Mouse (Mus musculus): ENCODE measurements around the gene Fam170b. TPM values are rescaled to one million over a fixed set of nuclear protein-coding genes. Genes with fewer than 3 reads are reported as not detected.

Gene Fam170b
- total RNA-seq, 2 experiments from 2014 or later: not detected

GRCm38 (mm10) chr14:32825426-32826032 is 8.2 kb upstream of the Fam170b start:
- DNase-seq: peak; percentile 68
- intact Hi-C loops (cut with DNase I; ENCODE audit: low total_unique reads): no loop called here

- DNase-seq: peak; percentile 70
- intact Hi-C loops (cut with DNase I; ENCODE audit: low total_unique reads): no loop called here
These were observed 6.6 kb upstream of the Fam170b start for GRCm38 (mm10) chr14:32827165-32827564.

- intact Hi-C loops (cut with DNase I; ENCODE audit: low total_unique reads): no loop called here
- peak; percentile 75 for DNase-seq
These were observed 5.6 kb upstream of the Fam170b start for GRCm38 (mm10) chr14:32827994-32828650.

GRCm38 (mm10) chr14:32835181-32835580 is 1.4 kb downstream of the Fam170b start:
- no peak for DNase-seq
- intact Hi-C loops (cut with DNase I; ENCODE audit: low total_unique reads): no loop called here

GRCm38 (mm10) chr14:32835596-32835995 is 1.8 kb downstream of the Fam170b start:
- intact Hi-C loops (cut with DNase I; ENCODE audit: low total_unique reads): no loop called here
- no peak for DNase-seq

GRCm38 (mm10) chr14:32836191-32836590 is 2.4 kb downstream of the Fam170b start:
- intact Hi-C loops (cut with DNase I; ENCODE audit: low total_unique reads): no loop called here
- DNase-seq: no peak

- intact Hi-C loops (cut with DNase I; ENCODE audit: low total_unique reads): no loop called here
These were observed 8.3 kb downstream of the Fam170b start for GRCm38 (mm10) chr14:32842052-32842451.

DNA sequence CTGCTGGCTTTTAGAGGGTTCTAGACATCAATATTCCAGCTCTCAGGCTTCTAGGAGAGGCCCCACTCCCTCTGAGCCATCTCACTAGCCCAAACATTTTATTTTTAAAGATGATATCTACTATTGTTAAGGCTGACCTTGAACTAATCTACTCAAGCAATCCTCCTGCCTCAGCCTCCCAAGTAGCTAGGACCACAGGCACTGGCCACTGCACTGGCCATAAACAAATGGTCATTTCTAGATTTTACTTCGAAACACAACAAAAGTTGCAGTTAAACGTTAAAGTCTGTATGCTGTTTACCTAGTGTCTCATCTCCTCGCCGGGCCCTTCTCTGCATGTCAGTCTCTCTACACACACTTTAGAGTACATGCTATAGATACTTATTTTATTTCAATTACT is 20.3 kb downstream of the Fam170b start:
- DNase-seq: no peak

More at GRCm38 (mm10) chr14:32842052-32842451, 8.3 kb downstream of the Fam170b start:
- no peak for DNase-seq

DNA sequence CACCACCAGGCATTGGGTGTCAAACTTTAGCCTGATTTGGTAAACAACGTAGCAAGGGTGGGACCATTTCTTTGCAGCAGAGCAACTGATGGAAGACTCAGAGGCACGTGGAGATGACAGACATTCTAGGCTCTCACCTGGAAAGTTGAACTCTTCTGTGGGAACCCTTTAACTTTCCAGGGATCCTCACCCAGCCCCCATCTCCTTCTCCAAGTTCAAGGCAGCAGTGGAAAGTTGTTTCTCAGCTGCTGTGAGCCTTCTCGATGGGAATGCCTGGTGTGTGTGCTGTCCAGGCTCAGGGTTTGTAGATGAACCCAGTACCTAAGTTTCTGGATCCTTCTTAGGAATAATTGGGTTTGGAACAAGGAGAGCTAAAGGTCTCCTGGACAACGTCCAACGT is 22.5 kb downstream of the Fam170b start:
- DNase-seq: no peak
- intact Hi-C loops (cut with DNase I; ENCODE audit: low total_unique reads): no loop called here

More for the DNA sequence above, 20.3 kb downstream of the Fam170b start:
- intact Hi-C loops (cut with DNase I; ENCODE audit: low total_unique reads): no loop called here

DNA sequence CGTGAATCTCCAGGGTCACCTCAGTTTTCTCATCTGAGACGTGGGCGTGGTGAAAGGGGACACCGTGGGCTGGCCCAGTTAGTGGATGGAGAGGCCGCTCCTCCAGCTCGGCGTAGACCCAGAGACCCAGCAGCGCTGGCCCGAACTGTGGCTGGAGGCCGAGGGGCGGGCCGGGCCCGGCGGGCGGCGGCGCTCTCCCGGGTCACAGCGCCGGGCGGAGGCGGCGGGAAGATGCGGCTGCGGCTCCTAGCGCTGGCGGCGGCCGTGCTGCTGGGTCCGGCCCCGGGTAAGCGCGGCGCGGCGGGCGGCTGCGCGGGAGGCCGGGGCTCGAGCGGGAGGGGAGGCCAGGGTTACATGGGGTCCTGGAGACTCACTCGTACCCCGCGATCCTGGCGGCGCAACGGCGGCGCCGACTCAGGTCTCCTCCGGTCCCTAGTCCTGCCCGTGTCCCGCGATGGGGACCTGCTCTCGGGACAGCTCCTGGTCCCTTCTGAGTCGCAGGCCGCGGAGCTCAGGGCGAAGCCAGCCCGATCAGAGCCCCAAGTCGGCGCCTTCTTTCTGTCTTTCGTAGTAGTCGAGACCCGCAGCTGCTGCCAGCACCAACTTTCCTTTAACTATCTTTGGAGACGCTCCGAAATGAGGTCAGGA is 23.0 kb downstream of the Fam170b start, which contains the start of gene Vstm4:
Vstm4 (plus strand) TSS at position 76 of the 648 bp plus-strand sequence.
- peak; percentile 88 for DNase-seq
- intact Hi-C loops (cut with DNase I; ENCODE audit: low total_unique reads): no loop called here

GRCm38 (mm10) chr14:32858361-32858760 is 24.6 kb downstream of the Fam170b start:
- DNase-seq: no peak
- intact Hi-C loops (cut with DNase I; ENCODE audit: low total_unique reads): no loop called here

GRCm38 (mm10) chr14:32858941-32859510 is 25.3 kb downstream of the Fam170b start:
- DNase-seq: no peak
- intact Hi-C loops (cut with DNase I; ENCODE audit: low total_unique reads): no loop called here

GRCm38 (mm10) chr14:32859831-32860569 is 26.2 kb downstream of the Fam170b start:
- intact Hi-C loops (cut with DNase I; ENCODE audit: low total_unique reads): no loop called here
- no peak for DNase-seq

- intact Hi-C loops (cut with DNase I; ENCODE audit: low total_unique reads): no loop called here
- peak; percentile 60 for DNase-seq
These were observed 27.4 kb downstream of the Fam170b start for GRCm38 (mm10) chr14:32861149-32861581.

- no peak for DNase-seq
- intact Hi-C loops (cut with DNase I; ENCODE audit: low total_unique reads): no loop called here
These were observed 27.9 kb downstream of the Fam170b start for GRCm38 (mm10) chr14:32861656-32862055.

- intact Hi-C loops (cut with DNase I; ENCODE audit: low total_unique reads): no loop called here
- DNase-seq: no peak
These were observed 31.6 kb downstream of the Fam170b start for GRCm38 (mm10) chr14:32865331-32865730.

- DNase-seq: no peak
- intact Hi-C loops (cut with DNase I; ENCODE audit: low total_unique reads): no loop called here
These were observed 38.2 kb downstream of the Fam170b start for GRCm38 (mm10) chr14:32871963-32872362.

DNA sequence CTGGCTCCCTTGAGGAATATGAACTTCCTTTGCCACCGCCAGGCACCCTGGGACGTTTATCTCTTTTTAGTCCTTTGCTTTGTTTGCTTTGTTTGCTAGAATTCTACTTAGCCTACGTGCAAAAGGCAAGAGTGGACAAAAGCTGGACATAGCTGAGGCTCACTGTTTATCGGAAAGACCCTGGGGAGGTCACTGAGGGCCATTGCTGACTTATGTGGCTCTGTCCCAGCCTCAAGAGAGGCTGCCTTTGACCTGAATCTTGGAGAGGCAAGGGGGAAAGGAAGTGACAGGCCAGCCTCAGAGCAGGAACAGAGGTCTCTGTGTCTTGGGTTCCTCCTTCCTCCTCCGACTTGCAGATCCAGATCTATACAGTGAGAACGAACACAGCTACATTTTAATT is 43.8 kb downstream of the Fam170b start:
- intact Hi-C loops (cut with DNase I; ENCODE audit: low total_unique reads): no loop called here

DNA sequence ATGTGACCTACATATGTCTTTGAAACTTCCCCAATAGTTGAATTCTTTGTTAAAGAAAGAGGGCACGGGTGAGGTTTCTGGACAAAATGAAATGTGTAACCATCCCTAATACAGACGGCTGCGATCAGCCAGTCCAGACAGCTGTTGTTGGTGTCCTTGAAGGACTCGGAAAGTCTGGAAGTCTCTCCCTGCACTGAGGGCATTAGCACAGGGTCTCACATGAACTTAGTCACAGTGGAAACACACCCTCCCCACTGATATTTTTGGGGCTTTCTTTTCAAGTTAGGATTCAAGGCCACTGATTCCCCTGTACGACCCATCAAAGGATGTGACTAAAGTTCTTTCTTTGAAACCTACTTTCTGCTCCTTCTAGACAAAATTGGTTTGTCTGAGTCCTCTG is 46.6 kb downstream of the Fam170b start:
- DNase-seq: no peak
- intact Hi-C loops (cut with DNase I; ENCODE audit: low total_unique reads): no loop called here

More for the DNA sequence above, 43.8 kb downstream of the Fam170b start:
- DNase-seq: no peak

DNA sequence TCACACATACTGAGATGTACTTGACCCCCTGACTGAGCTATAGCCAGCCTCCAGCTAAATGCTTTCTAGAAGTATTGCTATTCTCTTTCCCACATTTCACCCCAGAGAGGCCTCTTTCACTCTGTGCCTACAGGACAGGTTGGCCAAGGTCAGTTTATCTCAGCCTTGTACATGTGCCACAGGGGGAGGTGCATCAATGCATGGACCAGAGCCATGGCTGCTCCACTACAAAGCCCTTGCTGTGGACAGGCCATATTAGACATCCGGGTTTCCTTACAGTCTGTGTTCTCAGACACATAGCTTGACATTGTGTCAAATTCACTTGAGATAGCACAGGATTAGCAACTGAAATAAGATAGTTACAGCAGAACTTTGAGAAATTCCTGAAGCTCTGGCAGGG is 47.9 kb downstream of the Fam170b start:
- intact Hi-C loops (cut with DNase I; ENCODE audit: low total_unique reads): no loop called here
- DNase-seq: peak; percentile 25
